Mouse (Mus musculus) lung, postnatal 4 days (tissue): ENCODE measurements at regions not wholly inside any gene's neighbourhood (a gene's known extent, or its start where the extent isn't known, plus 50 kb on each side); places are given as distances from the start of the nearest gene placed in this dataset.
"Not testable (repeated sequence)": the region's sequence is repeated elsewhere in the genome, so short reads cannot be mapped to it uniquely, and the experiment has no call there.

Experiments used
- DNase-seq, 2 experiments: peaks; one replicate each; pipeline ENCODE4 v3.0.0; 2021

- not testable (repeated sequence) for DNase-seq
These were observed 330.6 kb downstream of the 9430069I07Rik start for GRCm38 (mm10) chr15:34027111-34027510.

GRCm38 (mm10) chr15:34025396-34025795 is 332.3 kb downstream of the 9430069I07Rik start:
- DNase-seq: no peak

DNA sequence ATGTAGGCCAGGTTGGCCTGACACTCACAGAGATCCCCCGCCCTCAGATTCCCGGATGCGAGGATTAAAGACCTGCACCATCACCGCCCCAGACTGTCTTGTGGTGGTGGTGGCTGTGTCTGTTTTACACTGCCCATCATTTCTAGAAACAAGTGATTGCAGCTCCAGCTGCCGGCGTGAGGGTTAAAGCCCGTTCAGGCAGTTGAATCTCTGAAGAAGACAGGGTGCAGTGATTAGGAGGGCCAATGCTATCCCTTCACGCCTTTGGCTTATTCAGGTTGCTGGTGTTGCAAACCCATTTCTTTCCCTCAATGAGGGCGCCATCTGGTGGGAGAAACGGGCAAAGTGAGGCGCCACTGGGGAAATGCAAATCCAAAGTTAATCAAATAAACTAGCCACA is 335.8 kb downstream of the 9430069I07Rik start:
- peak; percentile 54 to 72 for DNase-seq

DNA sequence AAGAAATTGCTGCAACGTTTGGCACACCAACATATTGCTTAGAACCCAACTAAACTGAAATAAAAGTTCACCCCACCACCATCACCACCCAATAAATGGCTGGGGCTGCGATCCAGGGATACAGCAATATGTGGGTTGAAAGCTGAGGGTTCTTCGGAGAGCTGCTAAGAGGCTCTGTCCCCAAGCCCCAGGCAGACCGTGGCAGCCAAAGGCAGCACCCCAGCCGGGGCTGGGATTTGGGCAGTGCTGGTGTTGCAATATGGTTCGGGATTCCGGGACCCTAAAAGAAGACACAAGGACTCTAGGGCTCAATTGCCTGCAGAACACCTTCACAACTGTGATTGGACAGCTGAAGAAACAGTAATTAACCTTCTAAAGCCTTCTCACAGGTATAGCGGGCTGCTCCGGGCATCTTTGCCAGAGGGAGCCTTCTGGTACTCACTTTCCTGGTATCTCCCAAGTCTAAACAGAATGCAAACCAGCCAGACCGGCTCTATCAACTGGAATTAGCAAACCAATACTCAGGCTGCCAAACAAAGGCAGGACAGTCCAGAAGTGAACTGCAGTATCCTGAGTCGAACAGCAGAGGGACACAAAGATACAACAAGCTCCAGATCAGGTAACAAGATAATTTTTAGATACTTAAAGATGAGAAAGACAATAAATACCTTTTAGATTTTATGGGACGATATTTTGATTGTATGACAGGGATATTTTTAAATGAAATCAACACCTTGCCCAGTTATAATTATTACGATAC is 341.1 kb downstream of the 9430069I07Rik start:
- DNase-seq: peak in 1 of 2 experiments; percentile 36

DNA sequence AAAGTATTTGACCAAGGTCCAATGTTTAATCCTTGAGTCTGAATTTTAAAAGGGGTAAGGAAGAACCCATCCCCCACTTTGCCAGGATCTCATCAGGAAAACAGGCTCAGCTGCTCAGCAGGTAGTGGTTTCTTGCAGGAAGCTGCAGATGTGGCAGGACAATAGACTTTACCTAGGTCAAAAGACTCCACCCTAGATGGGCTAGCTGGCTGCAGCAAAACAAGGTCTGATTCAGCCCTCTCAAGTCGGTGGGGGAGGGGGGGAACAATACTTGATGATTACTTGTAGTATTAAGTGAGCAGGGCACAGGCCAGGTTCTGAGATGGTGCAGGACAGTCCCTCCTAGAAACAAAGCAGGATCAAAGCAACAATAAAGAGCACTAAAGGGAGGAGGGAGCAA is 349.1 kb downstream of the 9430069I07Rik start:
- DNase-seq: no peak

DNA sequence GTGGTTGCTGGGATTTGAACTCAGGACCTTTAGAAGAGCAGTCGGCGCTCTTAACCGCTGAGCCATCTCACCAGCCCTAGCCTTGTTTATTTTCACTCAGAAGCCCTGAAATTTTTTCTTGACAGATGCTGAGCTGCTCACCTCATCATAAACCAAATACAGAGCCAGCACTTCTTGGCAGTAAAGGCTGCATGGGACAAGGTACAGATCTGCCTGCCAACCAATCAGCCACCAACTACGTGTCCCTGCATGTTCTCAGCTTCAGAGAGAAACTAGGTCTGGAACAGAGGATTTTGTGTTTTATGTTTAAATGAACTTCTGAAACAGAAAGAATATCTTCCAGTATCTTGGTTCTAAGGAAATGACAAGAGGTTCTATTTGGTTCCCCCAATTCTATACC is 365.3 kb downstream of the 9430069I07Rik start:
- peak in 1 of 2 experiments; percentile 28 for DNase-seq

DNA sequence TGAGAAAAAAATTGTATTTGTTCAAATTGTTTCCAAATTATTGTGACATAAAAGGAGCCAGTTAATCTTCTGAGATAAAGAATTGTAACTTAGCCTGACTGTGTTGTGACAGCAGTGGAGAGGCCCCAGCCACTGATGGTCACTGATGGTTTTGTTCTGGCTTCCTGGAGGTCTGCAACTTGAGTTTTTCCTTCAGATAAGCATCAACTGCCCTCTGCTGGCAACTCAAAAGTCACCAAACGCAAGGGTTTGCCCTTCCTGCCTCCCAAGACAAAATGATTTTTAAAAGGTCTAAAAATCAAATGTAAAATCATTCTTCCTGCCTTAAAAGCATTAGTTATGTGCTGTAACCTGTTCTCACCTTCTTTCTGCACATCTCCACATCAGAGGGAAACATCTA is 382.6 kb downstream of the 9430069I07Rik start:
- no peak for DNase-seq

DNA sequence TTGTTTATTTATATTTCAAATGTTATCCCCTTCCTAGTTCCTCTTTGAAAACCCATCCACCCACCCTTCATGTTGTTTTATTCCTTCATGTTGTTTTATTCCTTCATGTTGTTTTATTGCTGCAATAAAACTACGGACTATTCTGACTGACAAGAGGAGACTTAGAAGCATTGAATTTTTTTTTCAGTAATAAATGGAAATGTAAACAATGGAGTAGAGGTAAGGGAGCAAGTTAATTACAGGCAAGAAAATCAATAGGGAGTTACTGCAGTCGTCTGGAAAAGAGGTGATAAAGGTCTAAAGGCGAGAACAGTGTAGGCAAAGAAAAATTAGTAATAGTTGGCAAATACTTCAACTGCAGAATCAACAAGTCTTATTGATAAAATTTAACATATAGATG is 384.2 kb downstream of the 9430069I07Rik start:
- DNase-seq: no peak

DNA sequence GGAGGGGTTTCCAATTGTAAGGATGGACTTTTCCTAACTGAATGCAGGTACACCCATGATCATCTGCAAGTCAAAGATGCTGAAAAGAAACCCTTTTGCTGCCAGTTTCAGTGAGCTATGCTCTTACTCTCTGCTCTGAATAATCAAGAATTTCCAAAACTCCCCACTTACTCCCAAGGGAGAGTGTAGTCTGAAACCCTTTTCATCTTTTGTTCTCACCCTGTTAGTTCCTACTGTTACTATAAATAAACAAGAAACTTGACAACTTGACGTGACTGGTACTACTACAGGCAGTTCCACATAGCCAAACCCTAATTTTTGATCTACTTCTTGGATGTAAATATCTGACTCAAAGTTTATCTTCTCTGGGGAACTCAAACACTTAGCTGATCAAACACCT is 388.3 kb downstream of the 9430069I07Rik start:
- DNase-seq: no peak

DNA sequence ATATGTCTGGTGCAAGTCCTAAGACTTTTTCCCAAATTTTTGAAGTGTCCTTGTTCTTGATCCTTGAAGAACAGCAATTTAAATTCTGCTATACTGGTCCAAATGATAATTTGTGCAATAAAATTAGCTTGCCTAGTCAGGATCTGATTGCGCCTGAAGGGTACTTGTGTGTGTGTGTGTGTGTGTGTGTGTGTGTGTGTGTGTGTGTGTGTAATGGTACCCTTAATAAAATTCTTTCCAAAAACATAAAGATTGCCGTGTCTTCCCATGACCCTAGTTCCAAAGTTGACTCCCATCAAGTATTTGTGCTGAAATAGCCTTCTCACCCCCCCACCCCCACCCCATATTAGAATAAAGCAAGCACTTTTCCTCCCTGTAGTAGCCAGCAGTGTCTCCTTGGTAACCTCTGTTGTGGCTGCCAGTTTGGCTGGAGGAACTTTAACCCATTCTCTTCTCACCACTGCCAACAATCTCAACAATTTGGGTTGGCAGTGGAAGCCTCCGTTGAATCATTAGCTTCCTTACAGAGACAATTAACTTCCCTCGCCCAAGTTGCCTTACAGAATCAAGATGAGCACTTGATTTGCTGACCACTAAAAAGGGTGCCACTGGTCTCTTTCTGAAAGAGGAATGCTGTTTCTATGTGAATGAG is 422.5 kb downstream of the 9430069I07Rik start:
- no peak for DNase-seq

GRCm38 (mm10) chr15:33926446-33926845 is 431.2 kb downstream of the 9430069I07Rik start:
- no peak for DNase-seq

- peak in 1 of 2 experiments; percentile 7 for DNase-seq
These were observed 433.4 kb downstream of the 9430069I07Rik start for GRCm38 (mm10) chr15:33924094-33924890.

DNA sequence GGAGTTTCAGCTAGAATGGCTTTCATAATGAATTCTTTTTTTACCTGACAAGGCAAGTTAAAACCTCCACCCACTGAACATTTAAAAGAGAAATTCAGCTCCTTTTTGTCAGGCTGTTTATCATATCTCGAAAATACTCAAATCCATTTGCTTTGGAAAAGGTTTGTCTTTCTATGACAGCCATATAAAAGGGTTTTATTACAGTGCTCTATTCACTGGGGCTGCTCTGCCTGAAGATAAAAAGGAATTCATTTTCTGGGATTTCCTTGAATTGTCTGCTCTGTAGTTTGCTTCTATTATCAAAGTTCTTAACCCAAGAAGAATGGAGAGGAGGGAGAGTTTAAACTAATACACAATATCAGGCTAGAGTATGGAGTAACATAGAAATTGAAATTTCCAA is 442.8 kb downstream of the 9430069I07Rik start:
- no peak for DNase-seq

DNA sequence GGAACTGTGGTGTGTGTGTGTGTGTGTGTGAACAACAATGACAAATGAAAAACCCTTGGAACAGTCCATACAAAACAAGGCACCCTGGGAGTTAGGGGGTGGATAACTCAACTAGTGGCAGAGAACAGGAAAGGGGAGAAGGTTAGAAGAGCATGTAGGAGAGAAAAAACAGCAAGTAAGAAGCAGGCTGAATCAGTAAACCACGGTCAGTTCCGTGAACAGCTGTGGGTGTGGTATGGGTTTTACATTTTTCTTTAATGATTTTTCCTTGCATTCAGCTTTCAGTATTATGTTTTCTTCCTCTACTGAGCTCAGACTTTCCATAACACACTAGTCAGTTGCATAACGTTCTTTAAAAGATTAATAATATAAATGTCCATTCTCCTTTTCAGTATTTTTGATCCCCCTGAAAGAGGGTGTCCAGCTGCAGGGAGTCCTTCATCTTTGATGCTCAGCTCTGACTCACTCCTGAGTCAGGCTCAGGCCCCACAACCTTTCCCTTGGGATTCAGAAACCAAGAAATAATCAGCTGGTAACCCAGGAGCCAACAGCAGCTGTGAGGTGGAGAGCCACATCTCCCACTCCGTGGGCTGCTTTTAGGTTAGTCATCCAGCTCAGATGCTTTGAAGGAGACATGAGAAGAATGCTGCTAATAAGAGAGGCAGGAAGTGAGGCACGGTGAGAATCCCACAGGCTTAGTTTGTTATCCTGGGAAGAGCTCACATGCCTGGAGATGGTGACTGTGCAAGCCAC is 450.8 kb downstream of the 9430069I07Rik start:
- no peak for DNase-seq

DNA sequence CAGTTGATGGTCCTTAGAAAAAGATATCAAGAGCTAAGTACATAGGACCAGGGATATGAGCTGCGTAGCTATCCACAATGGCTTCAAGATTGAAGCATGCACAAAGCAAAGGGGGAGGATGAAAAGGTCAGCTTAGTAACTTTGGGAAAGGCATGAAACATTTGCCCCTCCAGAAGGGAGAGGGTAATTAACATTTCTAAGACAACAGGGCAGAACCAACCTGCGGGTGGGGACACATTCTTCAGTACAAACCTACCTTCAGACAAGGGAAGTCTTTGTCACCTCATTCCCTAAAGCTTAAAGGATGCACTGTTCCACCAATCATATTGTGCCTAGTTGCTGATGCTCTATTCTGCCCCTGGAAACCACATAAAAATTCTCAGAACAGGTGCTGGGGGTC is 461.6 kb downstream of the 9430069I07Rik start:
- DNase-seq: no peak

DNA sequence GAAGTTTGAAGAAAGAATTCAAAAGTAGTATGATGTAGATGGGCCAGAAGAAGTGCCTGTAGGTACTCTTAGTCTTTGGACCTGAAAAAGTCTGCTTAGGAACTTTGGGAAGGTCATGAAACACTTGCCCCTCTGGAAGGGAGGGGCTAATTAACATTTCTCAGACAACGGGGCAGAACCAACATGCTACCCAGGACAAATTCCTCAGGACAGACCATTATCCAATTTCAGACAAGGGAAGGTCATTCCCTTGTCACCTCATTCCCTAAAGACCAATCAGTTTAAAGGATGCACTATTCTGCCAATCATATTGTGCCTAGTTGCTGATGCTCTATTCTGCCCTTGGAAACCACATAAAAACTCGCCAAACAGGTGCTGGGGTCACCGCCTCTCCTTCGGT is 467.1 kb downstream of the 9430069I07Rik start:
- DNase-seq: no peak

- no peak for DNase-seq
These were observed 468.8 kb downstream of the 9430069I07Rik start for GRCm38 (mm10) chr15:33888865-33889368.

DNA sequence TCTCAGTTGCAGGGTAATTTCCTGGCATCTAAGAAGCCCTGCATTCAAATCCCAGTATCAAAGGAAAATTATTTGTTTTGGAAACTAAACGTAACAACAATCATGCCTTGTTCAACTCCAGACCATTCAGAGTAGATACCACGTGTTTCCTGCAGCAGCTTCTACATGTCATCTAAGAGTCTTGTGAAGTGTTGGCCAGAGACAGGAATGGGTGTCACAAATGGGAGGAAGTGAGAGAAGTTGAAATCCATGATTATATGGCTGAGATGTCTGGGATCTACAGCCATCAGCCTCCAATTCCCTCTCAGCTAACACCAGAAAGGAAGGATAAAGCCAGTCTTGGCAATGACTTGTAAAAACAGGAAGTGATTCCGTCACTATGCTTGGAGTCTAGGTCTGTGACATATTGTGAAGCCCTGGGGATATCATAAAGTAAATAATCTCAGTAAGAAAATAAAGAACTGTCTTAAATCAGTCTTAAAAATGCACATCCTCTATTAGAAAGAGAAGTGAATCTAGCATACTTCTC is 495.4 kb downstream of the 9430069I07Rik start:
- no peak for DNase-seq

DNA sequence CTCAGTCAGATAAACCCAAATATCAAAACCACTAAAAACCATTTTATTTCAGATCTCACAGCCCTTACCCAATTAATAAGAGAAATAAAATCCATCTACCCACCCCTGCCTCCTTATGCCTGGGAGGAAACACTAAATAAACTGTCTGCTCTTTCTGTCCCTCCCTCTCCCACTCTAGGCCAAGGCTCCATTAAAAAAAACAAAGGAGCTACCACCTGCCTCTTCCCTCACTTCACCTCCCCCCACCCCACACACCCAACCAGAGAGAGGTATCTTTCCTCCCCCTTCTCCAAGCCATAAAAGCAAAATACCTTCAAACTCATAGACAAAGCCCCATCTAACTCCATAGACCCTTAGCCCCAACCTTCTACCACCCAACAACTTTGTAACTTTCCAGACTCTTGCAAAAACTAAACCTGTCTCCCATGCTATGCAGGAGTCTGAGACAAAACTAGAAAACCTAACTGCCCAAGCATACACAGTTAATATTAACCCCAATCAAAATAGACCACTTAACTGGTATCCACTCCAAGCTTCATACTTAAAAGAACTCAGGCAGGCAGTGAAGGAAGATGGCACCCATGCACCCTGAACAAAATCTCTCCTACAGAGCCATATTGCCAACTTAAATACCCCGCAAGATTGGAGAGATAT is 532.1 kb downstream of the 9430069I07Rik start:
- no peak for DNase-seq

DNA sequence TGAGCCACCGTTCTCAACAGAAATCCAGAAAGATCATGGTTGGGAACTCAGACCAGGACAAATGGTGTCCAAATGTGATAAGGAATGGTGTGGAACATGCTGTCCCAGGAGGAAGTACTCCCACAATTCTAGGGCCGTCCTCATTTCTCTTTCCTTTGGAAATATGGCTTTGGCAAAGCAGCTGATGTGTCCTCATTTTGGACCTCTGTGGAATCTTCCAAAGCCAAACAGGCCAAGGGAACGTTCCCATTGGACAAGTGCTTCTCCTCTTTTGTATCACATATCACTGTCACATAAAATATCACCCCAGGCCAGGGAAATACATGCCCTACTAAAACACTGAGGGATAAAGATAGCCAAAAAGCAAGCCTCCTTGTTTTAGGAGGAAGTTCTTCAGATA is 532.8 kb downstream of the 9430069I07Rik start:
- DNase-seq: no peak

DNA sequence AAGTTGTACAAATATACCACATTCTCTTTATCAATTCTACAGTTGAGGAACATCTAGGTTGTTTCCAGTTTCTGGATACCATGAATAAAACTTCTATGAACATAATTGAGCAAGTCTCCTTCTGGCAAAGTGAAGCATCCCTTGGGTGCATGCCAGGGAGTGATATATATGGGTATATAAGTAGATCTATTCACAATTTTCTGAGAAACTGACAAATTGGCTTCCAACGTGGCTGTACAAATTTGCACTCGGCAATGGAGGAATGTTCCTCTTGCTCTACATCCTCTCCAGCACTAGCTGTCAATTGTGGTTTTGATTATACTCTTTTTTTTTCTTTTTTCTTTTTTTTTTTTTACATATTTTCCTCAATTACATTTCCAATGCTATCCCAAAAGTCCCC is 576.7 kb downstream of the 9430069I07Rik start:
- DNase-seq: no peak

- DNase-seq: no peak
These were observed 598.2 kb downstream of the 9430069I07Rik start for GRCm38 (mm10) chr15:33759496-33759895.
